Mouse (Mus musculus) midbrain, postnatal 0 days (tissue): Measurements from ENCODE around the gene Col5a1. TPM values are rescaled to one million over a fixed set of nuclear protein-coding genes. Genes with fewer than 3 reads are reported as not detected.
A peak's percentile ranks its signal among the peaks of the same experiment; 100 is the strongest.

Source experiments
- ATAC-seq: fragments of 200-750 bp; cut with Nextera tagmentation; 2 replicates; pipeline ENCODE4 v1.8.0; 2017; ENCODE audit warnings: moderate number of reproducible peaks, mild to moderate bottlenecking, moderate TSS enrichment, moderate library complexity; ENCODE audit not compliant: low FRiP score
- DNase-seq: peaks from one replicate; pipeline ENCODE4 v3.0.0-alpha.2; 2015; ENCODE audit warnings: low spot score
- H3K27ac ChIP-seq: fragments of 300-500 bp; sonication (generic); 2 replicates; pipeline ENCODE4 v1.5.1; 2014; ENCODE audit warnings: low read depth, mild to moderate bottlenecking, low read length, mixed read lengths
- H3K27me3 ChIP-seq: fragments of 300-500 bp; sonication (generic); 2 replicates; pipeline ENCODE4 v1.6.1; 2014; ENCODE audit warnings: low read length, control low read depth, mixed read lengths; ENCODE audit not compliant: insufficient read depth
- H3K36me3 ChIP-seq: fragments of 300-500 bp; sonication (generic); 2 replicates; pipeline ENCODE4 v1.6.1; 2014; ENCODE audit warnings: low read length, control low read depth, mixed read lengths; ENCODE audit not compliant: insufficient read depth
- H3K4me1 ChIP-seq: fragments of 300-500 bp; sonication (generic); 2 replicates; pipeline ENCODE4 v1.6.1; 2014; ENCODE audit warnings: mild to moderate bottlenecking, control low read depth, antibody characterized with exemption, low read length, mixed read lengths; ENCODE audit not compliant: insufficient read depth
- H3K4me2 ChIP-seq: fragments of 300-500 bp; sonication (generic); 2 replicates; pipeline ENCODE4 v1.6.1; 2014; ENCODE audit warnings: low read depth, mild to moderate bottlenecking, low read length, mixed read lengths; ENCODE audit not compliant: poor library complexity, severe bottlenecking
- H3K4me3 ChIP-seq: fragments of 300-500 bp; sonication (generic); 2 replicates; pipeline ENCODE4 v1.5.1; 2014; ENCODE audit warnings: low read depth, mild to moderate bottlenecking, low read length, moderate library complexity
- H3K9ac ChIP-seq: fragments of 300-500 bp; sonication (generic); replicated peaks from 2 replicates; pipeline ENCODE4 v1.6.1; 2014; ENCODE audit warnings: mild to moderate bottlenecking, low read length, moderate library complexity, mixed read lengths; ENCODE audit not compliant: poor library complexity, severe bottlenecking
- H3K9me3 ChIP-seq: fragments of 300-500 bp; sonication (generic); 2 replicates; pipeline ENCODE4 v1.6.1; 2016; ENCODE audit warnings: low read length, control low read depth
- CTCF ChIP-seq: IDR thresholded peaks from 2 replicates; pipeline ENCODE4 v1.5.1; 2016; ENCODE audit warnings: antibody characterized with exemption, mild to moderate bottlenecking
- WGBS: fragments of 180-500 bp; shearing (Covaris S2); extraction: QIAGEN DNeasy Blood & Tissue Kit; methylation state at CpG from one replicate; pipeline ENCODE4 v1.1.7; 2014; 5-methylcytosine and 5-hydroxymethylcytosine counted together
- polyA plus RNA-seq: library from polyadenylated mRNA; unstranded; fragments of >200 nt; fragmentation: Nextera tagmentation; extraction: Ambion mirVana; gene quantifications from 2 replicates; pipeline ENCODE4 v1.2.1, GENCODE M21; 2015
- total RNA-seq: library from RNA; depleted of rRNA; stranded (reverse); fragments of >200 nt; gene quantifications from 2 replicates; pipeline ENCODE4 v1.2.3, GENCODE M21; 2014

The Col5a1 gene
- total and polyA plus RNA-seq, 2 experiments from 2014 or later = 5.6 to 16.9 TPM

GRCm38 (mm10) chr2:27902318-27902717 lies 16.1 kb downstream of the Col5a1 start:
- DNase-seq (no peak), ATAC-seq (no peak)
- H3K4me1 ChIP-seq = no peaks in the 10 kb centered on the region
- WGBS = 75% methylated on average over 3 of the region's 3 CpGs
- H3K9ac ChIP-seq = no peak overlapping the region
- H3K27me3 ChIP-seq = no peaks in the 10 kb centered on the region
- no peak for TF ChIP-seq CTCF
- no peak overlapping the region for H3K4me2 ChIP-seq
- H3K9me3 ChIP-seq = no peaks in the 10 kb centered on the region
- H3K27ac ChIP-seq = no peak overlapping the region
- no peak overlapping the region for H3K4me3 ChIP-seq
- no peaks in the 10 kb centered on the region for H3K36me3 ChIP-seq

GRCm38 (mm10) chr2:27905411-27905810 lies 19.2 kb downstream of the Col5a1 start:
- H3K4me2 ChIP-seq = no peak overlapping the region
- no peaks in the 10 kb centered on the region for H3K36me3 ChIP-seq
- H3K9me3 ChIP-seq = no peaks in the 10 kb centered on the region
- no peak for TF ChIP-seq CTCF
- 80% methylated on average over 2 of the region's 2 CpGs for WGBS
- H3K4me3 ChIP-seq = no peak overlapping the region
- no peaks in the 10 kb centered on the region for H3K4me1 ChIP-seq
- no peaks in the 10 kb centered on the region for H3K27me3 ChIP-seq
- DNase-seq (no peak), ATAC-seq (no peak)
- H3K9ac ChIP-seq = no peak overlapping the region
- H3K27ac ChIP-seq = no peak overlapping the region

- no peak overlapping the region for H3K27ac ChIP-seq
- H3K9ac ChIP-seq = no peak overlapping the region
- H3K4me1 ChIP-seq = no peaks in the 10 kb centered on the region
- no peak for DNase-seq
- 80% methylated on average over 3 of the region's 3 CpGs for WGBS
- no peaks in the 10 kb centered on the region for H3K27me3 ChIP-seq
- H3K4me3 ChIP-seq = no peak overlapping the region
- no peak overlapping the region for H3K4me2 ChIP-seq
- H3K36me3 ChIP-seq = no peaks in the 10 kb centered on the region
- no peaks in the 10 kb centered on the region for H3K9me3 ChIP-seq
- ATAC-seq = no peak
- no peak for TF ChIP-seq CTCF
These were observed 24.3 kb downstream of the Col5a1 start for GRCm38 (mm10) chr2:27910501-27910900.

- no peaks in the 10 kb centered on the region for H3K27me3 ChIP-seq
- no peak for ATAC-seq
- H3K9me3 ChIP-seq = no peaks in the 10 kb centered on the region
- no peaks in the 10 kb centered on the region for H3K36me3 ChIP-seq
- no peak overlapping the region for H3K4me3 ChIP-seq
- no peak overlapping the region for H3K4me2 ChIP-seq
- no peak overlapping the region for H3K9ac ChIP-seq
- WGBS = 81% methylated on average over 1 of the region's 1 CpGs
- H3K27ac ChIP-seq = no peak overlapping the region
- TF ChIP-seq CTCF = no peak
- H3K4me1 ChIP-seq = no peaks in the 10 kb centered on the region
- DNase-seq = no peak
These were observed 26.5 kb downstream of the Col5a1 start for GRCm38 (mm10) chr2:27912546-27913275.

GRCm38 (mm10) chr2:27915726-27916125 lies 29.5 kb downstream of the Col5a1 start:
- Histone ChIP-seq H3K36me3 (no peaks in the 10 kb centered on the region), H3K4me3 (no peak overlapping the region), H3K27me3 (no peaks in the 10 kb centered on the region), H3K27ac (no peak overlapping the region), H3K9me3 (no peaks in the 10 kb centered on the region), H3K4me2 (no peak overlapping the region), H3K9ac (no peak overlapping the region), H3K4me1 (no peaks in the 10 kb centered on the region)
- WGBS = 70% methylated on average over 4 of the region's 4 CpGs
- no peak for ATAC-seq
- no peak for DNase-seq
- peak; percentile 53 for TF ChIP-seq CTCF

- ATAC-seq (no peak), DNase-seq (no peak)
- Histone ChIP-seq H3K27me3 (no peaks in the 10 kb centered on the region), H3K36me3 (no peaks in the 10 kb centered on the region), H3K9me3 (no peaks in the 10 kb centered on the region), H3K27ac (no peak overlapping the region), H3K4me1 (no peaks in the 10 kb centered on the region), H3K4me3 (no peak overlapping the region), H3K9ac (no peak overlapping the region), H3K4me2 (no peak overlapping the region)
- 66% methylated on average over 2 of the region's 2 CpGs for WGBS
- TF ChIP-seq CTCF = no peak
These were observed 30.1 kb downstream of the Col5a1 start for GRCm38 (mm10) chr2:27916316-27916715.
